Mouse (Mus musculus): ENCODE data around the gene Stau1. TPM values are rescaled to one million over a fixed set of nuclear protein-coding genes. Genes with fewer than 3 reads are reported as not detected.

Stau1 gene
- polyA plus RNA-seq, 1 experiment from 2014 or later, result 91.5 TPM

DNA sequence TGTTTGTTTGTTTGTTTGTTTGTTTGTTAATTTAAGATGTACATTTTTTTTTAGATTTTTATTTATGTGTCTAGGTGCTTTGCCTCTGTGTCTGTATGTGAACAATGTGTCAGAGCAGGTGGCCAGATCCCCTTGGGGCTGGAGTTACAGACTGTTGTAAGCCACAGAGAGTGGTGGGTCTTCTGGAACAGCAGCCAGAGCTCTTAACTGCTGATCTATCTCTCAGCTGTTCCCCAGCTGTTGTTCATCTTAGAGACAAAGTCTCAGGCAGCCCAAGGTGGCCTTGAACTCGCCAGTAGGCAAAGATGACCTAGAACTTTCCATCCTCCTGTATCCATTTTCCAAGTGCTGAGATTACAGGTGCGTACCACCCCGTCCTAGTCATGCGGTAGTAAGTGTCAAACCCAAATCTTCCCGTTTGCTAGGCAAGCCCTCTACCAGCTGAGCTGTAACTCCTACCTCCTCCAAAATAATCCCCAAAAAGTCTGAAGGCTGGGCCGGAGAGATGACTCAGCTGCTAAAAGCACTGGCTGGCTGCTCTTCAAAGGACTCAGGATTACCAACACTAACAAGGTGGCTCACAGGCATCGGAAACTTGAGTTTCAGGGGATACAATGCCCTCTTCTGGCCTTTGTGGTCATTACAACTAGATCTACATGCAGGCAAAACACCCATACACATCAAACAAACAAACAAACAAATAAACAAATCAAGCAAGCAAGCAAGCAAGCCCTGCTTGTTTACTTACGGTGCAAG lies 8.2 kb upstream of the Stau1 start:
- ATAC-seq (replicated peaks; ENCODE audit: insufficient number of reproducible peaks, low FRiP score, low TSS enrichment, low read depth), result no peak
- H3K4me3 ChIP-seq (ENCODE audit: low read depth, low read length), result no peak overlapping the region
- DNase-seq (ENCODE audit: low spot score), result peak; percentile 76
- H3K27ac ChIP-seq (replicated peaks; ENCODE audit: low read depth, low read length), result no peak overlapping the region
- no peak overlapping the region for H3K4me2 ChIP-seq (ENCODE audit: low read depth, low read length)
- H3K27me3 ChIP-seq (ENCODE audit: control insufficient read depth, insufficient read depth, low read length), result no peaks in the 10 kb centered on the region
- H3K9me3 ChIP-seq (replicated peaks; ENCODE audit: control insufficient read depth, low read length), result no peaks in the 10 kb centered on the region
- WGBS, result 46% methylated on average over 8 of the region's 8 CpGs
- no peaks in the 10 kb centered on the region for H3K4me1 ChIP-seq (ENCODE audit: control insufficient read depth, insufficient read depth, low read length)
- no peak overlapping the region for H3K9ac ChIP-seq (replicated peaks; ENCODE audit: low read length)
- no peaks in the 10 kb centered on the region for H3K36me3 ChIP-seq (replicated peaks; ENCODE audit: control insufficient read depth, insufficient read depth, low read depth, low read length)

DNA sequence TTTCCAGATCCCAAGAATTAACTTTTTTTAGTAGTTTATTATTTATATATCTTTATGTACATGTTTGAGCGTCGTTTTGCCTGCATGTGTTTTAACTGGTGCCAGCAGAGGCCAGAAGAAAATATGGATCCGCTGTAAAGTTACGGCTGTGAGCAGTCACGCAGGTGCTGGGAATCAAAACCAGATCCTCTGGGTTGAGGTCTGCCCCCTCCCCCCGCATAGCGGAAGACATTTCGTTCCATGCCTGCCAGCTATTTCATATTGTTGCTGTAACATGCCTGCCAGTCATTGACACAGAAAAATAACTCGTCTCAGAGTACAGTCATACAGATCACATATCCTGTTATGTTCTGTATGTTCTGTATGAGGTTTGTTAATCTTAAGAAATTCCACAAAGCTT lies 5.4 kb upstream of the Stau1 start:
- Histone ChIP-seq H3K27me3 (ENCODE audit: control insufficient read depth, insufficient read depth, low read length) (no peaks in the 10 kb centered on the region), H3K4me1 (ENCODE audit: control insufficient read depth, insufficient read depth, low read length) (no peaks in the 10 kb centered on the region), H3K4me3 (ENCODE audit: low read depth, low read length) (no peak overlapping the region), H3K9me3 (replicated peaks; ENCODE audit: control insufficient read depth, low read length) (no peaks in the 10 kb centered on the region), H3K9ac (replicated peaks; ENCODE audit: low read length) (no peak overlapping the region), H3K36me3 (replicated peaks; ENCODE audit: control insufficient read depth, insufficient read depth, low read depth, low read length) (no peaks in the 10 kb centered on the region), H3K4me2 (ENCODE audit: low read depth, low read length) (no peak overlapping the region), H3K27ac (replicated peaks; ENCODE audit: low read depth, low read length) (no peak overlapping the region)
- ATAC-seq (replicated peaks; ENCODE audit: insufficient number of reproducible peaks, low FRiP score, low TSS enrichment, low read depth), result no peak
- 67% methylated on average over 9 of the region's 9 CpGs for WGBS
- peak; percentile 26 for DNase-seq (ENCODE audit: low spot score)

DNA sequence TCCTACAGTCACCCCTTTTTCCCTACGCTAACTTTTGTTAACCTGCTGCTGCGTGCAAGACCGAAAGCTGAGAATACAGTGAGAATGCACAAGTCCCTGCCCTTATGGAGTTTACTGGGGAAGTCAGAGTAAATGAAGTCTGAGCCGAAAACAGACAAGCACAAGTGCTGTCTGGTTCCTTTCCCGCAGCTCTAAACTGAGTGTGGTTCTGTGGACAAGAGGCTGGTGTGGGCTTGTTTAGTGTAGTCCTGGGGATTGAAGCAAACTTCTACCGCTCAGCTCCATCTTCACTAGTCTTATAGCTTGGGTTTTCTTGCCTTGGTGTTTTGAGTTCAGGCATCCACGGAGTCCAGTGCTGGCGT lies 415 bp upstream of the Stau1 start:
- no peak overlapping the region for H3K27ac ChIP-seq (replicated peaks; ENCODE audit: low read depth, low read length)
- no peaks in the 10 kb centered on the region for H3K9me3 ChIP-seq (replicated peaks; ENCODE audit: control insufficient read depth, low read length)
- peak overlapping the region; percentile 64 for H3K9ac ChIP-seq (replicated peaks; ENCODE audit: low read length)
- ATAC-seq (replicated peaks; ENCODE audit: insufficient number of reproducible peaks, low FRiP score, low TSS enrichment, low read depth) (peak; percentile 5; the same call in 1 of the 2 replicates), DNase-seq (ENCODE audit: low spot score) (no peak)
- 44% methylated on average over 8 of the region's 8 CpGs for WGBS
- H3K4me3 ChIP-seq (ENCODE audit: low read depth, low read length), result peak overlapping the region; percentile 97; the same call in 1 of the 2 replicates
- no peaks in the 10 kb centered on the region for H3K4me1 ChIP-seq (ENCODE audit: control insufficient read depth, insufficient read depth, low read length)
- H3K36me3 ChIP-seq (replicated peaks; ENCODE audit: control insufficient read depth, insufficient read depth, low read depth, low read length), result no peaks in the 10 kb centered on the region
- H3K4me2 ChIP-seq (ENCODE audit: low read depth, low read length), result peak overlapping the region; percentile 19
- no peaks in the 10 kb centered on the region for H3K27me3 ChIP-seq (ENCODE audit: control insufficient read depth, insufficient read depth, low read length)

DNA sequence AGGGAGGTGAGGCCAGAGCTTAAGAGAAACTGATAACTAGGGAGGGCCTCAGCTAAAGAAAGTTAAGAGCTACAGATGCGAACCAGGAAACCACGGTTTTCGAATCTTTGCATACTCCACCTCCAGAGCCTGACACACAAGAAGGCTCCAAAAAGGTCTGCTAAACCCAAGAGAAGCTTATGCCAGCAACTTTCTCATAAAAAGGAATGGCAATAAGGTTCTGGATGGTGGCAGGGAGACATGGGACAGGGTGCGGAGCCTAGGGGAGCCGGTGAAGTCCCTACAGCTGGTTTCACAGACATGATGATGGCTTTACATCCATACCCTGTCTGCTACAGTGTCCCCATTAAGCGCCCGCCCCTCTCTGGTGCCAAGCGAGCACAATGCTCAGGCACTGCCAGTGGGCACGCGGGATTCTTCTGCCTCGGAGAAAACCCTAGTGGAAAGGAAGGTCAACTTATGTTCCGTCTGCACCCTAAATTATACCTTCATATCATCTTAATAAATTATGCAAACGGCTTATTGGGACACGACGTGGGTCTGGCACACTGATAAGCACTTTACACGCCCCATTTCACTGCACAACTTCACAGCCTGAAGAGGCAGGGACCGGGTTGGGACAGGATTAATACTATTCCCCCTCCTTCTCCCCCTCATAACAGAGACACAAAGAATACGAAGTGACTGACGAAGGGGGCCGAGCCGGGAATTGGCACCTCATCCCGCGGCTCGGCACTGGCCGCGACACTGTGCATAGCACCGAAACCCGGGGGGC lies 891 bp downstream of the Stau1 start:
- H3K27me3 ChIP-seq (ENCODE audit: control insufficient read depth, insufficient read depth, low read length), result no peaks in the 10 kb centered on the region
- peak; percentile 31 for DNase-seq (ENCODE audit: low spot score)
- H3K4me1 ChIP-seq (ENCODE audit: control insufficient read depth, insufficient read depth, low read length), result no peaks in the 10 kb centered on the region
- ATAC-seq (replicated peaks; ENCODE audit: insufficient number of reproducible peaks, low FRiP score, low TSS enrichment, low read depth), result no peak
- H3K4me3 ChIP-seq (ENCODE audit: low read depth, low read length), result peak overlapping the region; percentile 97
- peak overlapping the region; percentile 95 for H3K9ac ChIP-seq (replicated peaks; ENCODE audit: low read length)
- H3K27ac ChIP-seq (replicated peaks; ENCODE audit: low read depth, low read length), result peak overlapping the region; percentile 95
- 6% methylated on average over 28 of the region's 28 CpGs for WGBS
- H3K4me2 ChIP-seq (ENCODE audit: low read depth, low read length), result peak overlapping the region; percentile 84
- H3K9me3 ChIP-seq (replicated peaks; ENCODE audit: control insufficient read depth, low read length), result no peaks in the 10 kb centered on the region
- H3K36me3 ChIP-seq (replicated peaks; ENCODE audit: control insufficient read depth, insufficient read depth, low read depth, low read length), result no peaks in the 10 kb centered on the region

DNA sequence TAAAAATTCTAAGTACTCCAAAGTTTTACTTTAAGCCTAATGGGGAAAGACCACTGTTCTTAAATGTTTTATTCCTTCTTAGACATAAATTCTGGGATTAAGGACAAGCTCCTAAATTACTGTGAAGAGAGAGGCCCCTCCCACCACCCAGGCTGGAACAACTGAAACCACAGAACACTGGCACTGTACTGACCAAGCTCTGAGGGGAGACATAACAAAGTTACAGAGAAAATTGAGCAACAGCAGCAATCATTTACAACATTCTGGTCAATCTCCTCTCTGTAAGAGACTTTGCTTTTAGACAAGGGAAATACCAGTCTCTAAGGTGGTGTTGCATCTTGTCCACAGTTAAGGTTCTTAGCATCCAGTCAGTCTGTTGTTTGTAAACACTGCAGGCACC lies 4.2 kb downstream of the Stau1 start:
- ATAC-seq (replicated peaks; ENCODE audit: insufficient number of reproducible peaks, low FRiP score, low TSS enrichment, low read depth) (no peak), DNase-seq (ENCODE audit: low spot score) (no peak)
- no peak overlapping the region for H3K4me3 ChIP-seq (ENCODE audit: low read depth, low read length)
- no peaks in the 10 kb centered on the region for H3K4me1 ChIP-seq (ENCODE audit: control insufficient read depth, insufficient read depth, low read length)
- H3K27me3 ChIP-seq (ENCODE audit: control insufficient read depth, insufficient read depth, low read length), result no peaks in the 10 kb centered on the region
- no peaks in the 10 kb centered on the region for H3K36me3 ChIP-seq (replicated peaks; ENCODE audit: control insufficient read depth, insufficient read depth, low read depth, low read length)
- no peaks in the 10 kb centered on the region for H3K9me3 ChIP-seq (replicated peaks; ENCODE audit: control insufficient read depth, low read length)
- H3K27ac ChIP-seq (replicated peaks; ENCODE audit: low read depth, low read length), result no peak overlapping the region
- H3K4me2 ChIP-seq (ENCODE audit: low read depth, low read length), result no peak overlapping the region
- H3K9ac ChIP-seq (replicated peaks; ENCODE audit: low read length), result no peak overlapping the region

DNA sequence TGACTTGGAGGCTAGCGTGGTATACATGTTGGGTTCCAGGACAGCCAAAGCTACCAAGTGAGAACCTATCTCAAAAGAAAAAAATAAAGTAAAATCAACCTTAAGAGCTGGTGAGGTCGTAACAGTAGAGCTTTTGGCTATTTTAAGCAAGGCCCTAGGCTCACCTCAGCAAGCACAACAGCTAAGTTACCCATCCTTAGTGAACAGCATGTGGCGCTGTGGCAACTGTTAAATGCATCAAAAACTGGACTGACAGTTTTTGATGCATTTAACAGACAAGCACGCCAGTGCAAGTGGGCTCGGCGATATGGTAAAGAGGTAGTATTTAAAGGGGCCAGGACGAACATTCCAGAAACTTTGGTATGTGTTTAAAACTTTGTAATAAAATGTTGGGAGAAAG lies 5.2 kb downstream of the Stau1 start:
- DNase-seq (ENCODE audit: low spot score) (no peak), ATAC-seq (replicated peaks; ENCODE audit: insufficient number of reproducible peaks, low FRiP score, low TSS enrichment, low read depth) (no peak)
- Histone ChIP-seq H3K4me3 (ENCODE audit: low read depth, low read length) (no peak overlapping the region), H3K27ac (replicated peaks; ENCODE audit: low read depth, low read length) (no peak overlapping the region), H3K4me2 (ENCODE audit: low read depth, low read length) (no peak overlapping the region), H3K9me3 (replicated peaks; ENCODE audit: control insufficient read depth, low read length) (no peaks in the 10 kb centered on the region), H3K9ac (replicated peaks; ENCODE audit: low read length) (no peak overlapping the region), H3K27me3 (ENCODE audit: control insufficient read depth, insufficient read depth, low read length) (no peaks in the 10 kb centered on the region), H3K36me3 (replicated peaks; ENCODE audit: control insufficient read depth, insufficient read depth, low read depth, low read length) (no peaks in the 10 kb centered on the region), H3K4me1 (ENCODE audit: control insufficient read depth, insufficient read depth, low read length) (no peaks in the 10 kb centered on the region)
- WGBS, result 86% methylated on average over 7 of the region's 7 CpGs

DNA sequence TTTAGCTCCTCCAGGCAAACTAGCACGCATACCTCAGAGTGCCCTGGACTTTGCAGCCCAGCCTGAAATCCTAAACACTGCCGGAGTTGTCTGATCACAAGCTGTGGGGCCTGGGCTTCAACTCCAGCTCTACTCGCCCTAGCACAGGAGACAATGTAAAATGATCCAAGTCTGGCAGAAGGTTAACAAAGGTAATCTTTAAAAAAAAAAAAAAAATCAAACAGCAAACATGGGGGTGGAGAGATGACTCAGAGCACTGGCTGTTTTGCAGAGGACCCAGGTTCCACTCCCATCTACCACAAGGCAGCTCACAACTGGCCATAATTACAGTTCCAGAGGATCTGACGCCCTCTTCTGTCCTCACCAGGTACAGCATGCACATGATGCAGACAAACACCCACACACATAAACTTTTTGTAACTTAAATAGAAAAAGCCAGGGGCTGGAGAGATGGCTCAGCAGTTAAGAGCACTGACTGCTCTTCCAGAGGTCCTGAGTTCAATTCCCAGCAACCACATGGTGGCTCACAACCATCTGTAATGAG lies 12.7 kb downstream of the Stau1 start:
- 77% methylated on average over 4 of the region's 4 CpGs for WGBS

DNA sequence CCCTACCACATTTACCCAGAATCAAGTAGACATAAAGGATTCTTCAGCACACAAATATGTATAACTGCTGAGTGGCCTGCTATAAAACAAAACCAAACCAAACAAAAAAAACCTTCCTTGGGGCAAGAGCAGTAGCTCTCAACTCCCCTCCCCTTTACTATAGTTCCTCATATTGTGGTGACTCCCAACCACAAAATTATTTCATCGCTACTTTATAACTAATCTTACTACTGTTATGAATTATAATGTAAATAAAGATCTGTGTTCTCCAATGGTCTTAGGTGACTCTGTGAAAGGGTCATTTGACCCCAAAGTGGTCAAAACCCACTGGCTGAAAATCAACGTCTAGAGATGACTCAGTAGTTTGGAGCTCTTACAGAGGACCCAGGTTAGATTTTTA lies 15.9 kb downstream of the Stau1 start:
- Histone ChIP-seq H3K4me1 (ENCODE audit: control insufficient read depth, insufficient read depth, low read length) (no peaks in the 10 kb centered on the region), H3K9ac (replicated peaks; ENCODE audit: low read length) (no peak overlapping the region), H3K4me2 (ENCODE audit: low read depth, low read length) (no peak overlapping the region), H3K9me3 (replicated peaks; ENCODE audit: control insufficient read depth, low read length) (no peaks in the 10 kb centered on the region), H3K27me3 (ENCODE audit: control insufficient read depth, insufficient read depth, low read length) (no peaks in the 10 kb centered on the region), H3K4me3 (ENCODE audit: low read depth, low read length) (no peak overlapping the region), H3K36me3 (replicated peaks; ENCODE audit: control insufficient read depth, insufficient read depth, low read depth, low read length) (no peaks in the 10 kb centered on the region), H3K27ac (replicated peaks; ENCODE audit: low read depth, low read length) (no peak overlapping the region)
- DNase-seq (ENCODE audit: low spot score), result no peak
- no peak for ATAC-seq (replicated peaks; ENCODE audit: insufficient number of reproducible peaks, low FRiP score, low TSS enrichment, low read depth)
- 85% methylated on average over 2 of the region's 2 CpGs for WGBS

More for the DNA sequence above, 12.7 kb downstream of the Stau1 start:
- ATAC-seq (replicated peaks; ENCODE audit: insufficient number of reproducible peaks, low FRiP score, low TSS enrichment, low read depth), result no peak
- no peak for DNase-seq (ENCODE audit: low spot score)
- no peak overlapping the region for H3K27ac ChIP-seq (replicated peaks; ENCODE audit: low read depth, low read length)
- no peaks in the 10 kb centered on the region for H3K36me3 ChIP-seq (replicated peaks; ENCODE audit: control insufficient read depth, insufficient read depth, low read depth, low read length)
- H3K4me1 ChIP-seq (ENCODE audit: control insufficient read depth, insufficient read depth, low read length), result no peaks in the 10 kb centered on the region
- no peak overlapping the region for H3K4me3 ChIP-seq (ENCODE audit: low read depth, low read length)
- no peaks in the 10 kb centered on the region for H3K9me3 ChIP-seq (replicated peaks; ENCODE audit: control insufficient read depth, low read length)
- no peak overlapping the region for H3K4me2 ChIP-seq (ENCODE audit: low read depth, low read length)
- no peaks in the 10 kb centered on the region for H3K27me3 ChIP-seq (ENCODE audit: control insufficient read depth, insufficient read depth, low read length)
- no peak overlapping the region for H3K9ac ChIP-seq (replicated peaks; ENCODE audit: low read length)

All from embryonic facial prominence, embryonic 11.5 days (tissue).